Mouse (Mus musculus) layer of hippocampus, postnatal 25 days (tissue): ENCODE measurements around the gene Tctex1d1. TPM values are rescaled to one million over a fixed set of nuclear protein-coding genes. Genes with fewer than 3 reads are reported as not detected.

Source experiments
- DNase-seq, 2 experiments: peaks; one replicate each; pipeline ENCODE4 v3.0.0; 2022; ENCODE audit warnings: mixed read lengths in 2 of 2, low spot score in 1 of 2; ENCODE audit errors: extremely low spot score in 1 of 2
- total RNA-seq, 2 experiments: library from RNA; stranded (reverse); gene quantifications; 2 replicates each; pipeline ENCODE4 v1.2.3; 2021

The Tctex1d1 gene
- total RNA-seq, 2 experiments from 2014 or later, result 0.52 TPM; not detected in 1

GRCm38 (mm10) chr4:103048046-103048445 is 69.6 kb downstream of the Tctex1d1 start:
- DNase-seq, result no peak

Other genes with a start within 250 kb of the Tctex1d1 start
- gene Sgip1, start 237.3 kb upstream of the Tctex1d1 start, total RNA-seq, result 100 to 1,000 TPM; 267 to 300 TPM
- gene Insl5, start 48.2 kb downstream of the Tctex1d1 start, total RNA-seq, result under 1 TPM in 1 of 2 experiments, not detected in 1; 0.99 TPM
- gene Mier1, start 135.8 kb downstream of the Tctex1d1 start, total RNA-seq, result 10 to 100 TPM; 39.6 to 46.1 TPM
- 10 to 100 TPM; 10.3 to 10.8 TPM for gene Wdr78, start 135.9 kb downstream of the Tctex1d1 start, total RNA-seq
- gene Slc35d1, start 236.6 kb downstream of the Tctex1d1 start, total RNA-seq, result 10 to 100 TPM; 10.2 to 12.8 TPM